ENCODE assay signal across 28 mouse cellular contexts in genomic region chr2:75403791-75404190, GRCm38 (mm10).
DNase-seq lines count a peak whose midpoint lies in the region; ATAC-seq and TF ChIP-seq lines count a peak whose summit lies in the region.
"Had no signal": no experiment of that assay in that cellular context is flagged by ENCODE, and none has a peak within 500 bp of the region (broad histone marks: within the 10 kb centered on the region; RNA-seq: fewer than 3 reads in every experiment).

No protein-coding gene starts in this region.

- H3K36me3 ChIP-seq in forebrain, embryonic 14.5 days (ENCODE audit: control insufficient read depth, insufficient read depth, low read length) = no peaks in the 10 kb centered on the region
- H3K36me3 ChIP-seq in forebrain, embryonic 11.5 days (ENCODE audit: control insufficient read depth, insufficient read depth, low read length) = no peaks in the 10 kb centered on the region
- H3K36me3 ChIP-seq in hindbrain, embryonic 14.5 days (replicated peaks; ENCODE audit: control insufficient read depth, insufficient read depth) = no peaks in the 10 kb centered on the region
- H3K36me3 ChIP-seq in hindbrain, embryonic 11.5 days (ENCODE audit: control insufficient read depth, insufficient read depth, low read length) = no peaks in the 10 kb centered on the region
- H3K36me3 ChIP-seq in midbrain, embryonic 15.5 days (replicated peaks) = no peaks in the 10 kb centered on the region
- H3K36me3 ChIP-seq: embryonic facial prominence, embryonic 10.5 days; embryonic facial prominence, embryonic 13.5 days; heart, embryonic 10.5 days; heart, embryonic 13.5 days; hindbrain, embryonic 15.5 days; intestine, embryonic 15.5 days had no signal

- no peaks in the 10 kb centered on the region for H3K9me3 ChIP-seq in forebrain, embryonic 14.5 days (replicated peaks; ENCODE audit: control insufficient read depth, low read length)
- H3K9me3 ChIP-seq in forebrain, embryonic 11.5 days (ENCODE audit: control insufficient read depth, low read length) = no peaks in the 10 kb centered on the region
- H3K9me3 ChIP-seq in hindbrain, embryonic 14.5 days (ENCODE audit: control insufficient read depth, low read length) = no peaks in the 10 kb centered on the region
- H3K9me3 ChIP-seq in hindbrain, embryonic 11.5 days (ENCODE audit: control insufficient read depth, low read length) = no peaks in the 10 kb centered on the region
- H3K9me3 ChIP-seq in midbrain, embryonic 15.5 days = no peaks in the 10 kb centered on the region
- H3K9me3 ChIP-seq: embryonic facial prominence, embryonic 10.5 days; embryonic facial prominence, embryonic 13.5 days; forebrain, embryonic 13.5 days; heart, embryonic 10.5 days; heart, embryonic 13.5 days; hindbrain, embryonic 15.5 days; intestine, embryonic 15.5 days had no signal

- H3K4me2 ChIP-seq in forebrain, embryonic 14.5 days (ENCODE audit: low read length) = no peak overlapping the region
- H3K4me2 ChIP-seq in forebrain, embryonic 11.5 days (ENCODE audit: low read depth, low read length, severe bottlenecking) = no peak overlapping the region
- no peak overlapping the region for H3K4me2 ChIP-seq in hindbrain, embryonic 14.5 days (replicated peaks)
- no peak overlapping the region for H3K4me2 ChIP-seq in hindbrain, embryonic 11.5 days (replicated peaks; ENCODE audit: low read depth, low read length)
- no peak overlapping the region for H3K4me2 ChIP-seq in midbrain, embryonic 15.5 days
- H3K4me2 ChIP-seq: embryonic facial prominence, embryonic 13.5 days; forebrain, embryonic 13.5 days; heart, embryonic 13.5 days; hindbrain, embryonic 15.5 days; intestine, embryonic 15.5 days had no signal

- DNase-seq in forebrain, embryonic 14.5 days (ENCODE audit: low spot score) = peak; percentile 17
- DNase-seq in forebrain, embryonic 11.5 days (ENCODE audit: low spot score) = no peak
- DNase-seq in hindbrain, embryonic 14.5 days (ENCODE audit: low spot score) = no peak
- no peak for DNase-seq in hindbrain, embryonic 11.5 days (ENCODE audit: low spot score)
- peak; percentile 57 for DNase-seq in brain, embryonic 14.5 days (ENCODE audit: low read depth)
- no peak for DNase-seq in adrenal gland, adult (ENCODE audit: inconsistent age in 2 of 2, low spot score in 1 of 2)
- DNase-seq: adrenal gland, adult 2 months; adrenal gland, postnatal 14 days; cerebellum, adult 11-12 months; cerebellum, adult 8-10 months; cerebellum, postnatal 10 days; cerebellum, postnatal 36 days; embryo, embryonic 11 days; forebrain, postnatal 0 days; gastrocnemius, adult 2 months; gastrocnemius, postnatal 25 days; heart, adult 2 months; heart, postnatal 14 days had no signal

- whole genome bisulfite sequencing in forebrain, embryonic 14.5 days = 73% methylated on average over 8 of the region's 8 CpGs
- 87% methylated on average over 8 of the region's 8 CpGs for WGBS in forebrain, embryonic 11.5 days
- WGBS in hindbrain, embryonic 14.5 days = 66% methylated on average over 8 of the region's 8 CpGs
- 89% methylated on average over 8 of the region's 8 CpGs for WGBS in hindbrain, embryonic 11.5 days
- WGBS in midbrain, embryonic 15.5 days = 58% methylated on average over 8 of the region's 8 CpGs

- H3K27me3 ChIP-seq in forebrain, embryonic 14.5 days (replicated peaks; ENCODE audit: control insufficient read depth, insufficient read depth, low read length) = no peaks in the 10 kb centered on the region
- H3K27me3 ChIP-seq in forebrain, embryonic 11.5 days (ENCODE audit: control insufficient read depth, insufficient read depth, low read length) = no peaks in the 10 kb centered on the region
- no peaks in the 10 kb centered on the region for H3K27me3 ChIP-seq in hindbrain, embryonic 14.5 days (ENCODE audit: control insufficient read depth, insufficient read depth, low read length)
- H3K27me3 ChIP-seq in hindbrain, embryonic 11.5 days (ENCODE audit: control insufficient read depth, insufficient read depth, low read length) = no peaks in the 10 kb centered on the region
- H3K27me3 ChIP-seq in midbrain, embryonic 15.5 days (replicated peaks) = no peaks in the 10 kb centered on the region
- H3K27me3 ChIP-seq: embryonic facial prominence, embryonic 13.5 days; forebrain, embryonic 13.5 days; heart, embryonic 13.5 days; hindbrain, embryonic 15.5 days; intestine, embryonic 15.5 days had no signal

- peaks cover 13% of the 10 kb centered on the region for H3K4me1 ChIP-seq in forebrain, embryonic 14.5 days (ENCODE audit: control insufficient read depth, insufficient read depth, low read length)
- no peaks in the 10 kb centered on the region for H3K4me1 ChIP-seq in forebrain, embryonic 11.5 days (replicated peaks; ENCODE audit: control insufficient read depth, insufficient read depth, low read length)
- H3K4me1 ChIP-seq in hindbrain, embryonic 14.5 days (replicated peaks; ENCODE audit: control insufficient read depth, insufficient read depth, low read length) = peaks cover 16% of the 10 kb centered on the region; the same call in 1 of the 2 replicates
- no peaks in the 10 kb centered on the region for H3K4me1 ChIP-seq in hindbrain, embryonic 11.5 days (replicated peaks; ENCODE audit: control insufficient read depth, insufficient read depth, low read length)
- peaks cover 17% of the 10 kb centered on the region for H3K4me1 ChIP-seq in midbrain, embryonic 15.5 days
- H3K4me1 ChIP-seq: embryonic facial prominence, embryonic 13.5 days; intestine, embryonic 15.5 days had no signal

- no peak overlapping the region for H3K4me3 ChIP-seq in forebrain, embryonic 14.5 days (ENCODE audit: low read depth, low read length)
- no peak overlapping the region for H3K4me3 ChIP-seq in forebrain, embryonic 11.5 days (ENCODE audit: low read depth, low read length)
- H3K4me3 ChIP-seq in hindbrain, embryonic 14.5 days (replicated peaks; ENCODE audit: low read length) = no peak overlapping the region
- H3K4me3 ChIP-seq in hindbrain, embryonic 11.5 days (ENCODE audit: low read depth, low read length) = no peak overlapping the region
- H3K4me3 ChIP-seq in midbrain, embryonic 15.5 days = no peak overlapping the region
- H3K4me3 ChIP-seq: embryonic facial prominence, embryonic 10.5 days; embryonic facial prominence, embryonic 13.5 days; erythroblast, embryonic 14.5 days; forebrain, embryonic 13.5 days; gastrocnemius, adult 2 months; heart, adult 2 months; heart, embryonic 10.5 days; heart, embryonic 13.5 days; hindbrain, embryonic 15.5 days; intestine, embryonic 15.5 days had no signal

- no peak for TF ChIP-seq POLR2A in brain, embryonic 14.5 days (IDR thresholded peaks at IDR 0.05; ENCODE audit: borderline replicate concordance, extremely low read depth, insufficient read depth, insufficient read length, poor library complexity, severe bottlenecking)

- no peak for ATAC-seq in forebrain, embryonic 14.5 days
- no peak for ATAC-seq in forebrain, embryonic 11.5 days (replicated peaks; ENCODE audit: low FRiP score)
- no peak for ATAC-seq in hindbrain, embryonic 14.5 days (ENCODE audit: low FRiP score)
- no peak for ATAC-seq in hindbrain, embryonic 11.5 days (ENCODE audit: low FRiP score)
- ATAC-seq in midbrain, embryonic 15.5 days (replicated peaks) = peak; percentile 48; the same call in 1 of the 2 replicates
- no peak for ATAC-seq in activated CD4-positive, CD25-positive, alpha-beta regulatory T cell, adult 4 months
- ATAC-seq: forebrain, embryonic 13.5 days; forebrain, postnatal 0 days; intestine, embryonic 15.5 days had no signal

- TF ChIP-seq CTCF in brain, embryonic 14.5 days (IDR thresholded peaks at IDR 0.05; ENCODE audit: borderline replicate concordance, extremely low read depth, insufficient read depth, insufficient read length) = no peak

- no peak overlapping the region for H3K9ac ChIP-seq in forebrain, embryonic 14.5 days (ENCODE audit: low read length)
- H3K9ac ChIP-seq in forebrain, embryonic 11.5 days (ENCODE audit: low read length) = no peak overlapping the region
- no peak overlapping the region for H3K9ac ChIP-seq in hindbrain, embryonic 14.5 days
- no peak overlapping the region for H3K9ac ChIP-seq in hindbrain, embryonic 11.5 days (ENCODE audit: low read depth, low read length)
- no peak overlapping the region for H3K9ac ChIP-seq in midbrain, embryonic 15.5 days
- H3K9ac ChIP-seq: embryonic facial prominence, embryonic 13.5 days; forebrain, embryonic 13.5 days; forebrain, postnatal 0 days; heart, embryonic 13.5 days; hindbrain, embryonic 15.5 days; intestine, embryonic 15.5 days had no signal

- no peak overlapping the region for H3K27ac ChIP-seq in forebrain, embryonic 14.5 days (ENCODE audit: low read depth, low read length)
- H3K27ac ChIP-seq in forebrain, embryonic 11.5 days (ENCODE audit: low read depth, low read length) = no peak overlapping the region
- peak overlapping the region; percentile 26; the same call in 1 of the 2 replicates for H3K27ac ChIP-seq in hindbrain, embryonic 14.5 days
- no peak overlapping the region for H3K27ac ChIP-seq in hindbrain, embryonic 11.5 days (ENCODE audit: low read depth, low read length)
- H3K27ac ChIP-seq in midbrain, embryonic 15.5 days = peak overlapping the region; percentile 62
- H3K27ac ChIP-seq: embryonic facial prominence, embryonic 10.5 days; embryonic facial prominence, embryonic 13.5 days; forebrain, embryonic 13.5 days; gastrocnemius, adult 2 months; heart, adult 2 months; heart, embryonic 10.5 days; heart, embryonic 13.5 days; hindbrain, embryonic 15.5 days; intestine, embryonic 15.5 days had no signal

Comparison
In these comparisons a context has a peak if more than half of its experiments do, and no peak if none do; other contexts are left out.
1. DNase-seq: peak in forebrain, embryonic 14.5 days (single experiment) and brain, embryonic 14.5 days (single experiment); none in forebrain, embryonic 11.5 days (single experiment), hindbrain, embryonic 14.5 days (single experiment), hindbrain, embryonic 11.5 days (single experiment) and adrenal gland, adult (0 of 2).
2. H3K27ac ChIP-seq: peak in hindbrain, embryonic 14.5 days (single experiment) and midbrain, embryonic 15.5 days (single experiment); none in forebrain, embryonic 14.5 days (single experiment), forebrain, embryonic 11.5 days (single experiment) and hindbrain, embryonic 11.5 days (single experiment).